Mouse (Mus musculus): ENCODE data around the gene Hspb8. TPM values are rescaled to one million over a fixed set of nuclear protein-coding genes. Genes with fewer than 3 reads are reported as not detected.
A peak's percentile ranks its signal among the peaks of the same experiment; 100 is the strongest.

The Hspb8 gene
- polyA plus RNA-seq, 1 experiment from 2014 or later: 8.9 TPM

- H3K27me3 ChIP-seq (replicated peaks): no peaks in the 10 kb centered on the region
- H3K4me1 ChIP-seq: peaks cover 24% of the 10 kb centered on the region
- H3K9me3 ChIP-seq (replicated peaks): no peaks in the 10 kb centered on the region
- no peak overlapping the region for H3K9ac ChIP-seq (replicated peaks)
- no peak for ATAC-seq (ENCODE audit: low FRiP score)
- no peak overlapping the region for H3K27ac ChIP-seq (replicated peaks)
- H3K36me3 ChIP-seq: peaks cover 5% of the 10 kb centered on the region; the same call in 1 of the 2 replicates
- H3K4me3 ChIP-seq (replicated peaks): no peak overlapping the region
- 54% methylated on average over 23 of the region's 23 CpGs for WGBS
- H3K4me2 ChIP-seq: no peak overlapping the region
Measured at GRCm38 (mm10) chr5:116446552-116446951, 23.9 kb upstream of the Hspb8 start.

- 56% methylated on average over 10 of the region's 10 CpGs for WGBS
- Histone ChIP-seq H3K9me3 (replicated peaks) (no peaks in the 10 kb centered on the region), H3K27ac (replicated peaks) (no peak overlapping the region), H3K36me3 (peaks cover 5% of the 10 kb centered on the region; the same call in 1 of the 2 replicates), H3K9ac (replicated peaks) (no peak overlapping the region), H3K4me3 (replicated peaks) (no peak overlapping the region), H3K4me2 (no peak overlapping the region), H3K27me3 (replicated peaks) (no peaks in the 10 kb centered on the region), H3K4me1 (peaks cover 24% of the 10 kb centered on the region)
- ATAC-seq (ENCODE audit: low FRiP score): no peak
Measured at GRCm38 (mm10) chr5:116445634-116446367, 23.1 kb upstream of the Hspb8 start.

DNA sequence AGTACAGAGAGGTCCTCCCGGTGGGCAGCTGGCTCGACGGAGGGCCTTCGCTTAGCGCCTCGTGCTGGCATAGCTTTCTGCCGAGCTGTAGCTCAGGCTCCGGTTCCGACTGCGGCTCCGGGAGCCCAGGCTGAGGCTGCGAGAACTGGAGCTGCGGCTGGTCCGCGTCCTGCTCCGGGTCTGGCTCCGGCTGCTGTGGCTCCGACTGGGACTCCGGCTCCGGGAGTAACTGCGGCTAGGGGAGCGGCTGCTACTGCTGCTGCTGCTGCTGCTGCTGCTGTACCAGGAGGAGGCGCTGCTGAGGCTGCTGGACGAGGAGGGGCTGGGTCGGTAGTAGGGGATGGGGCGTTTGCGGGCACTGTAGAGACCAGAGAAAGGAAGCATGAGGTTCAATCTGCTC lies 21.9 kb upstream of the Hspb8 start:
- peaks cover 23% of the 10 kb centered on the region for H3K4me1 ChIP-seq
- no peak overlapping the region for H3K27ac ChIP-seq (replicated peaks)
- H3K4me3 ChIP-seq (replicated peaks): no peak overlapping the region
- H3K36me3 ChIP-seq: peaks cover 5% of the 10 kb centered on the region; the same call in 1 of the 2 replicates
- 60% methylated on average over 27 of the region's 27 CpGs for WGBS
- no peak overlapping the region for H3K4me2 ChIP-seq
- no peak for ATAC-seq (ENCODE audit: low FRiP score)
- H3K27me3 ChIP-seq (replicated peaks): no peaks in the 10 kb centered on the region
- H3K9me3 ChIP-seq (replicated peaks): no peaks in the 10 kb centered on the region
- no peak overlapping the region for H3K9ac ChIP-seq (replicated peaks)

GRCm38 (mm10) chr5:116443459-116443940 lies 20.8 kb upstream of the Hspb8 start:
- peaks cover 5% of the 10 kb centered on the region; the same call in 1 of the 2 replicates for H3K36me3 ChIP-seq
- 0 out of 2 replicates have a peak overlapping the region, but pooled peaks have one; percentile 33 for H3K27ac ChIP-seq (replicated peaks)
- no peak overlapping the region for H3K9ac ChIP-seq (replicated peaks)
- H3K4me1 ChIP-seq: peaks cover 14% of the 10 kb centered on the region
- H3K9me3 ChIP-seq (replicated peaks): no peaks in the 10 kb centered on the region
- H3K4me3 ChIP-seq (replicated peaks): no peak overlapping the region
- H3K4me2 ChIP-seq: no peak overlapping the region
- 53% methylated on average over 8 of the region's 8 CpGs for WGBS
- no peak for ATAC-seq (ENCODE audit: low FRiP score)
- H3K27me3 ChIP-seq (replicated peaks): no peaks in the 10 kb centered on the region

- Histone ChIP-seq H3K4me2 (no peak overlapping the region), H3K9me3 (replicated peaks) (no peaks in the 10 kb centered on the region), H3K9ac (replicated peaks) (no peak overlapping the region), H3K36me3 (peaks cover 5% of the 10 kb centered on the region; the same call in 1 of the 2 replicates), H3K4me1 (peaks cover 14% of the 10 kb centered on the region), H3K27ac (replicated peaks) (0 out of 2 replicates have a peak overlapping the region, but pooled peaks have one; percentile 33), H3K4me3 (replicated peaks) (no peak overlapping the region), H3K27me3 (replicated peaks) (no peaks in the 10 kb centered on the region)
- 61% methylated on average over 7 of the region's 7 CpGs for WGBS
- ATAC-seq (ENCODE audit: low FRiP score): 0 out of 2 replicates have a peak, but pooled peaks have one; percentile 31
Measured at GRCm38 (mm10) chr5:116442697-116443458, 20.2 kb upstream of the Hspb8 start.

DNA sequence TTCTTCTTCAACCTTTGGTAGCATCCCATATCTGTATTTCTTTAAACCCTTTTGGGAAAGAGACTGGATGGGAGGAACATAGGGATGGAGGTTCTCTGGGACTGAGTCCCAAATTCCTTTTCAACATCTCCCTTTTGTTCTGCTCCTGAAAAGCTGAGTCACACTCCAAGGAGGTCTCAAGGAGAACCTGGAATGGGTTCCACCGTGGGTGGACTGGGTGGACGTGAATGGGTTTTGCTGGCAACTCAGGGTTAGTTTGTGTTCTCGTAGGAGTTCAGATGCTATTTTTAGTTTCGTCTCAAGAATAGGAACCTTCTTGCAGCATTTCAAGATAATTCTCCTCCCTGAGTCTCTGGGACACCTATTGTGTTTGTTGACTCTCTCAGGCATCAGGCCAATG lies 17.6 kb upstream of the Hspb8 start:
- Histone ChIP-seq H3K4me1 (peaks cover 10% of the 10 kb centered on the region), H3K9ac (replicated peaks) (no peak overlapping the region), H3K9me3 (replicated peaks) (no peaks in the 10 kb centered on the region), H3K4me2 (no peak overlapping the region), H3K27me3 (replicated peaks) (no peaks in the 10 kb centered on the region), H3K4me3 (replicated peaks) (no peak overlapping the region), H3K27ac (replicated peaks) (no peak overlapping the region), H3K36me3 (0 out of 2 replicates have a peak, but pooled peaks cover 5% of the 10 kb centered on the region)
- no peak for ATAC-seq (ENCODE audit: low FRiP score)
- WGBS: 74% methylated on average over 4 of the region's 4 CpGs

DNA sequence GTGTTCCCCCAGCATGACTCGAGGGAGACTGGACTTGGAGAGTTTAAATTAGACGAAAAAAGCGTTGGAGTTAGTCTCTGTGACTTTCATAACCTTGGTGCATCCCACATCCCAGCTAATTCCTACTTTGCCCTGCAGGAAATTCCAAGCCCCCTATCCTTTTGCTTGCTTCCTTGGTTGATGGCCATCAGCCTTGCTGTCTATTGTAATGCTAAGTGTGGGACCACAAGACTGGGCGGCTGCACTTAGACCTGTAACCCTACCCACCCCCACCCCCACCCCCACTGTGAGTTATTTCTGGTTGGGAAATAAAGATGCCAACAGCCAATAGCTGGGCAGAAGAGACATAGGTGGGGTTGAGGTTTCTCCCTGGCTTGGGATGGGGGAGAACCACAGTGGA lies 15.7 kb upstream of the Hspb8 start:
- Histone ChIP-seq H3K4me2 (no peak overlapping the region), H3K9me3 (replicated peaks) (no peaks in the 10 kb centered on the region), H3K9ac (replicated peaks) (no peak overlapping the region), H3K4me1 (peaks cover 6% of the 10 kb centered on the region), H3K27me3 (replicated peaks) (no peaks in the 10 kb centered on the region), H3K36me3 (0 out of 2 replicates have a peak, but pooled peaks cover 1% of the 10 kb centered on the region), H3K27ac (replicated peaks) (no peak overlapping the region), H3K4me3 (replicated peaks) (no peak overlapping the region)
- no peak for ATAC-seq (ENCODE audit: low FRiP score)
- WGBS: 24% methylated on average over 4 of the region's 4 CpGs

DNA sequence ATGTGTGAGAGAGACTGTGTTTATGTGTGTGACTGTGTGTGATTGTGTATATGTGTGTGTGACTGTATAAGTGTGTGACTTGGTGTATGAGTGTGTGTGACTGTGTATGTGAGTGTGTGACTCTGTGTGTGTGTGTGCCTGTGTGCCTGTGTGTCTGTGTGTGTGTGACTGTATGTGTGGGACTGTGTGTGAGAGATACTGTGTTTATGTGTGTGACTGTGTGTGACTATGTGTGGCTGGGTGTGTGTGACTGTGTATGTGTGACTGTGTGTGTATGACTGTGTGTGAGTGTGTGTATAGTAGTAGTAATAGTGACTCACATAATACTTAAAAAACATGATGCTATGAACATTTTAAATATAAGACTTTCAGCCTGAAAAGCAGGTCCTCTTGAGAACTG lies 13.5 kb upstream of the Hspb8 start:
- H3K27ac ChIP-seq (replicated peaks): no peak overlapping the region
- no peak overlapping the region for H3K4me3 ChIP-seq (replicated peaks)
- no peak for ATAC-seq (ENCODE audit: low FRiP score)
- H3K9ac ChIP-seq (replicated peaks): no peak overlapping the region
- H3K27me3 ChIP-seq (replicated peaks): no peaks in the 10 kb centered on the region
- peaks cover 6% of the 10 kb centered on the region for H3K4me1 ChIP-seq
- H3K4me2 ChIP-seq: no peak overlapping the region
- no peaks in the 10 kb centered on the region for H3K36me3 ChIP-seq
- no peaks in the 10 kb centered on the region for H3K9me3 ChIP-seq (replicated peaks)

DNA sequence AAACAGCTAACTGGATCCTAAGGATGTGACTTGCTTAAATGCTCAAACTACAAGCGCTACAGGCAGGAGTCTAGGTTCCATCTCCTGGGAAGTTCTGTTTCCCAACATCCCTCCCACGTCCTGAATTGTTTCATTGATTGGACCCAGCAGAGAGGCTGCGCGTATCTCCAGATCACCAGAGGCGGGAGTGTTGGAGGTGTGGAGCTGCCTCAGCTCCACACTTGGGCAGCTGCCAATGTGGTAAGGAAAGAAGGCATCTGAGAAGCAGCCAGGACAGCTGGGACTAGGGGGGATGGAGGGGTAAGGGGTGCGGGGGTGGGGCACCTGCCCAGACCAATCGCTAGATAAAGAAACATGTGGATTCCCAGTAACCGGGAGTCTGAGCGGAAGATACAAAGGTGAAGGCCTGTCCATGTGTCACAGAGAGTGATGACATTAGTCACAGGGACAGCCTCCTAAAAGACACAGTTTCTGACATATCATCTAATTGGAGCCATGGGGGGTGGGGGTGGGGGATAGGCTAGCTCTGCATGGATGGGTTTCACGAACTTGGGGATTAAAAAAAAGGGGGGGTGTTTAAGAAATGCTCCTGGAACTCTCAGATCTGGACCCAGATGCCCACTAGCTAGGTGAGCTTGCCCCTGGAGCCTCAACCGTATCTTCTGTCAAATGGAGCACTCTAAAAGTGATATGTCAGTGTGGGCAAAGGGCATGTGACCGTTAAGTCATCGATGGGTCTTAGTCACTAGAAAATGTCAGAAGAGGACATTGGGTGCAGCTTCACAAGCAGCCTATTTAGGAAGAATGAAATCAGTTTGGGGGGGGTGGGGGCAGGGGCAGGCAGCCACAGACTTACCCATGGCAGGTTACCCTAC lies 12.5 kb upstream of the Hspb8 start:
- peaks cover 6% of the 10 kb centered on the region for H3K4me1 ChIP-seq
- no peak overlapping the region for H3K9ac ChIP-seq (replicated peaks)
- H3K4me3 ChIP-seq (replicated peaks): no peak overlapping the region
- no peak overlapping the region for H3K4me2 ChIP-seq
- no peak for ATAC-seq (ENCODE audit: low FRiP score)
- 51% methylated on average over 13 of the region's 13 CpGs for WGBS
- no peaks in the 10 kb centered on the region for H3K9me3 ChIP-seq (replicated peaks)
- H3K36me3 ChIP-seq: no peaks in the 10 kb centered on the region
- no peaks in the 10 kb centered on the region for H3K27me3 ChIP-seq (replicated peaks)
- H3K27ac ChIP-seq (replicated peaks): no peak overlapping the region

DNA sequence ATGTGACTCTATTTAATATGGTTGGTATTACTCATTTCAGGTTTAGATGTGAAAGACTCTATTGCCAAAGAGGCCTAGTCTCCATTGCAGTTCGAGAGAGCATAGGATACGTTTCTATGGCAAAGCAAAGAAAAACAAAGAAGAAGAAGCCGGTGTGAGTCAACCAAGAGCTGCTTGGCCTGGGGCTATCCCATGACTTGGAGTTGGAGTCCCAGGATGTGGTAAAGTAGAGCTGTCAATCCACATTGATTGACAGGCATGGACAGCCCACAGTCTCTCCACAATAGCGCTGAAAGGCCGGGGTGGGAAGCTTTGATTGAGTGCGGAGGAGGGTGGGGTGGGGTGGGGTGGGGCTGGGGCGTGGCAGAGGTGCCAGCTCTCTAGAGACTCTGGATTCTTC lies 10.2 kb upstream of the Hspb8 start:
- Histone ChIP-seq H3K27me3 (replicated peaks) (no peaks in the 10 kb centered on the region), H3K4me3 (replicated peaks) (no peak overlapping the region), H3K36me3 (no peaks in the 10 kb centered on the region), H3K27ac (replicated peaks) (no peak overlapping the region), H3K4me2 (no peak overlapping the region), H3K9ac (replicated peaks) (no peak overlapping the region), H3K4me1 (peaks cover 6% of the 10 kb centered on the region), H3K9me3 (replicated peaks) (no peaks in the 10 kb centered on the region)
- no peak for ATAC-seq (ENCODE audit: low FRiP score)
- 64% methylated on average over 7 of the region's 7 CpGs for WGBS

- Histone ChIP-seq H3K9me3 (replicated peaks) (no peaks in the 10 kb centered on the region), H3K4me2 (no peak overlapping the region), H3K27me3 (replicated peaks) (0 out of 2 replicates have a peak, but pooled peaks cover 6% of the 10 kb centered on the region), H3K9ac (replicated peaks) (no peak overlapping the region), H3K36me3 (no peaks in the 10 kb centered on the region), H3K4me1 (peaks cover 12% of the 10 kb centered on the region), H3K27ac (replicated peaks) (no peak overlapping the region), H3K4me3 (replicated peaks) (no peak overlapping the region)
- WGBS: 84% methylated on average over 2 of the region's 2 CpGs
- no peak for ATAC-seq (ENCODE audit: low FRiP score)
Measured at GRCm38 (mm10) chr5:116426701-116427100, 4.0 kb upstream of the Hspb8 start.

Data from neural tube, embryonic 15.5 days (tissue).